Mouse (Mus musculus): ENCODE data around the gene Taf15.

GRCm38 (mm10) chr11:83439426-83440060 is 33.3 kb upstream of the Taf15 start:
- TF ChIP-seq CTCF (IDR thresholded peaks at IDR 0.05; ENCODE audit: borderline replicate concordance, insufficient read depth, low read depth, low read length) (no peak), POLR2A (IDR thresholded peaks at IDR 0.05; ENCODE audit: borderline replicate concordance, insufficient read depth, low read length) (no peak)
